Mouse (Mus musculus) cortical plate, adult 2 months (tissue): ENCODE measurements around the gene Gpalpp1.

ENCODE experiments used
- CTCF ChIP-seq: fragments of 200-500 bp; IDR thresholded peaks from 2 replicates; pipeline ENCODE4 v1.5.1; 2011; ENCODE audit warnings: mild to moderate bottlenecking, control low read depth, low read length; ENCODE audit not compliant: insufficient read depth; ENCODE audit errors: extremely low read depth
- POLR2A ChIP-seq: fragments of 200-500 bp; IDR thresholded peaks from 2 replicates; pipeline ENCODE4 v1.6.1; 2011; ENCODE audit warnings: mild to moderate bottlenecking, low read length, control low read depth; ENCODE audit not compliant: insufficient read depth; ENCODE audit errors: extremely low read depth

GRCm38 (mm10) chr14:76081451-76081850, 29.1 kb downstream of the Gpalpp1 start:
- TF ChIP-seq CTCF (no peak), POLR2A (no peak)
